Mouse (Mus musculus): ENCODE measurements around the gene Olfr1424.

Olfr1424 gene

DNA sequence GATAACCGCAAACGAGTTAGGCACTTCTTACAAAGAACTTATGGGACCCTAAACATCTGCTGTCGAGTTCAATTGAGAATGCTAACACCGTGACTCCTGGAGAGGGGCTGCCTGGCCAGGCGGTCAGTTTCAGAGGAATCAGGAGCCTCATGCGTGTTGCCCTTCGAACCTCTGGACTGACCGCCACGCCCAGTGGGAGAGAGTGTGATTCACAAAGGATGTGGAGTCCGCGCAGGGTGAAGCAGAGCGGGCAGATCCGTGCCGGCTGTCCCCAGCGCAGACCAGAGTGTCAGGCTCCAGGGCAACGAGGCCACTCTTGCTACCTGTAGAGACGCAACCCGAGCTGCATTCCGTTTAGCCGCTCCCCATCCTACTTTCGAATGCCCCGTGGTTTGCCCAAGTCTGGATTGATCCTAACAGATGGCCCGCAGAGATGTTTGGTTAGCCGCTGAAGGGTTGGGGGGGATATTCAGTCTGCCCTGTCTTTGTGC, 52.2 kb downstream of the Olfr1424 start:
- in situ Hi-C loops (cut with MboI; ENCODE audit: low pct_unique_long_range_greater_than_20kb in 1 of 2, low sequenced_read_pairs in 2 of 2, unreplicated experiment in 1 of 2): loop anchor here in 1 of 2 experiments (10.0 kb wide), 1 partner anchor 406 kb away; the partner anchor contains the start of gene Ms4a6d

DNA sequence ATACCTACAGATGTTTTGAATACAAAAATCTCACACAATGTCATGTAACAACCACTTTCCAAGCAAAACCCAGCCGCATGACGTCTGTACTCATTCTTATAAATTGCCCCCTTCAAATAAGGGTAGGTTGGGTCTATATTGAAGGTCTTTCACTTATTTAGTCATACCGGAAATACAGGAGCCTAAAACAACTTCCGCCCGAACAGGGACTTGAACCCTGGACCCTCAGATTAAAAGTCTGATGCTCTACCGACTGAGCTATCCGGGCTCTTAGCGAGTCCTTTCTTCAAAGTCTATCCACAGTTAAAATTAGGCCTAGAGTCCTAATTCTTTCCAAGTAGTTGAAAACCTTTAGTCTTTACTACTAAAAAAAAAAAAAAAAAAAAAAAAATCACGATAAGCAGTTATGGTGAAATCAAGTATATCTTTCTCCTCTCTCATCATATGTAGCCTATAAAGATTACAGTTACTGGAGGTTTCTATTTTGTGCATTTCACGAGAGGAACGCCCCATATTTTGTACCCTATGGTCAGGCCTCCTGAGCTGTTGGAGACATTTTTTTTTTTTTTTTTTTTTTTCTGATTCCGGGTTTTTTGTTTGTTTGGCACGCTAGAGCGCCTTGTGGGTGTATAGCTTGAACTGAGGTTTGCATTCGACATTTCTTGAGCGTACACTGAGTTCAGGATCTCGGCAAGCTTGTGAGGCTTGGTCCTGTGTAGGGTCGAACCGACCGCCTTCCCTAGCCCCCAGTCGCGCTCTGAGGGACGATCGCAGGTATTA, 52.8 kb downstream of the Olfr1424 start:
- in situ Hi-C loops (cut with MboI; ENCODE audit: low pct_unique_long_range_greater_than_20kb in 1 of 2, low sequenced_read_pairs in 2 of 2, unreplicated experiment in 1 of 2): loop anchor here in 1 of 2 experiments (10.0 kb wide), 1 partner anchor 405 kb away; the partner anchor contains the start of gene Ms4a6d

Measured in mouse embryonic stem cell (cell line).